In genomic region chr11:60176182-60176974, GRCm38 (mm10) we compare ENCODE assay signal across 8 mouse cellular contexts. TPM values are rescaled to one million over a fixed set of nuclear protein-coding genes. Genes with fewer than 3 reads are reported as not detected.
A peak's percentile ranks its signal among the peaks of the same experiment; 100 is the strongest.
DNase-seq lines count a peak whose midpoint lies in the region; ATAC-seq and TF ChIP-seq lines count a peak whose summit lies in the region.

No protein-coding gene starts in this region.

- no peaks in the 10 kb centered on the region for H3K9me3 ChIP-seq in hindbrain, postnatal 0 days (ENCODE audit: low read length)

- peak; percentile 95 for DNase-seq in R1 (ENCODE audit: low read depth, low spot score)
- DNase-seq in cerebellum, postnatal 36 days, result peak; percentile 75 to 80
- peak; percentile 57 to 78 for DNase-seq in gastrocnemius, adult 8-10 months (ENCODE audit: low spot score in 2 of 2)
- peak; percentile 83 for DNase-seq in hindbrain, postnatal 0 days (ENCODE audit: low spot score)
- DNase-seq in left cerebral cortex, adult 8-10 months (ENCODE audit: low spot score in 2 of 2), result peak; percentile 61 to 77
- peak; percentile 73 to 80 for DNase-seq in lung, postnatal 4 days
- peak; percentile 85 for DNase-seq in retina, postnatal 1 day
- DNase-seq in urinary bladder, postnatal 14 days (ENCODE audit: low spot score), result peak; percentile 48

- H3K4me1 ChIP-seq in hindbrain, postnatal 0 days (ENCODE audit: insufficient read depth, low read length), result peaks cover 42% of the 10 kb centered on the region

- H3K36me3 ChIP-seq in hindbrain, postnatal 0 days (ENCODE audit: insufficient read depth, low read length), result 0 out of 2 replicates have a peak, but pooled peaks cover 3% of the 10 kb centered on the region

- no peaks in the 10 kb centered on the region for H3K27me3 ChIP-seq in hindbrain, postnatal 0 days (ENCODE audit: insufficient read depth, low read length)

- peak overlapping the region; percentile 96 for H3K4me2 ChIP-seq in hindbrain, postnatal 0 days (ENCODE audit: low read depth, low read length)

- under 1% methylated on average over 64 of the region's 71 CpGs for whole genome bisulfite sequencing in hindbrain, postnatal 0 days

- peak; percentile 66 for TF ChIP-seq CTCF in hindbrain, postnatal 0 days (IDR thresholded peaks at IDR 0.05; ENCODE audit: low read depth)

- H3K27ac ChIP-seq in hindbrain, postnatal 0 days, result peak overlapping the region; percentile 99

- ATAC-seq in hindbrain, postnatal 0 days, result peak; percentile 78

- peak overlapping the region; percentile 84 for H3K9ac ChIP-seq in hindbrain, postnatal 0 days (replicated peaks; ENCODE audit: low read length)

- peak overlapping the region; percentile 71 for H3K4me3 ChIP-seq in hindbrain, postnatal 0 days (ENCODE audit: low read length)

RNA-seq across cellular contexts. Expression of gene Srebf1, which starts 46.0 kb away (rescaled TPM):
- total RNA-seq in gastrocnemius, adult 8-10 months (2022), result 10 to 100 TPM; 35.4 to 57.5 (median 43.5) TPM
- 163 and 169 TPM in 2 replicates for total RNA-seq in hindbrain, postnatal 0 days (2014; rRNA removed)
- 50.6 and 59.5 TPM in 2 replicates for polyA plus RNA-seq in hindbrain, postnatal 0 days (2015; fragmentation: Nextera tagmentation; extraction: Ambion mirVana)
- 100 to 1,000 TPM in 2 of 4 experiments, 10 to 100 TPM in 2; 85.8 to 103 (median 100) TPM for total RNA-seq in left cerebral cortex, adult 8-10 months (2022)

Comparison
In these comparisons a context has a peak if more than half of its experiments do, and no peak if none do; other contexts are left out.
1. Peak in every context shown above with its lines: DNase-seq, ATAC-seq, H3K4me3 ChIP-seq and H3K27ac ChIP-seq.